Mouse (Mus musculus): ENCODE results near the gene Htra1. TPM values are rescaled to one million over a fixed set of nuclear protein-coding genes. Genes with fewer than 3 reads are reported as not detected.

Gene Htra1
- polyA plus RNA-seq, 1 experiment: 11.5 TPM

DNA sequence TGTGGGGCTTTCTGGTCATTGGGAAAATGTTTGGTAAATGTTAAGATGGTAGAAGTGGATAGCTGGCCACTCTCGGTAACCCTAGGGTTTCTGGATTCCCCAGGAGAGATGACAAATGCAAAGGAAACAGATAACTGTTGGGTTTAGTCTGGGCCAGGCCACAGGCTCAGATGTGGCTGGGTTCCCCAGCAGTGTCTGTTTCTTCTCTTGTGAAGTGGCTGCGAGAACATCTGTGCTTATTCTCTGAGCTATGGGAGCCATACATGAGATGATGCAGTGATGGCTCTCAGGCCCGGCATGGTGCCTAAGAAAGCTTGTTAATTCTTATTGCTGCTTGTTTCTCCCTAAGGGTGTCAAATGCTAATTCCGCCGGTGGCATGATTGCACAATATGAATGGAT lies 68.2 kb downstream of the Htra1 start:
- WGBS: 80% methylated on average over 5 of the region's 5 CpGs
- no peaks in the 10 kb centered on the region; the same call in 1 of the 2 replicates for H3K4me1 ChIP-seq (ENCODE audit: control insufficient read depth, insufficient read depth, low read length)
- no peak overlapping the region for H3K4me3 ChIP-seq (replicated peaks; ENCODE audit: control insufficient read depth, low read depth, low read length)
- no peak overlapping the region for H3K27ac ChIP-seq (ENCODE audit: control insufficient read depth, insufficient read depth, low read depth, low read length, poor library complexity)
- TF ChIP-seq CTCF (IDR thresholded peaks at IDR 0.05; ENCODE audit: control insufficient read depth, insufficient read depth, low read length) (no peak), POLR2A (IDR thresholded peaks at IDR 0.05; ENCODE audit: borderline replicate concordance, control insufficient read depth, low read depth, low read length) (no peak)

- Histone ChIP-seq H3K27ac (ENCODE audit: control insufficient read depth, insufficient read depth, low read depth, low read length, poor library complexity) (no peak overlapping the region), H3K4me3 (replicated peaks; ENCODE audit: control insufficient read depth, low read depth, low read length) (no peak overlapping the region), H3K4me1 (ENCODE audit: control insufficient read depth, insufficient read depth, low read length) (no peaks in the 10 kb centered on the region; the same call in 1 of the 2 replicates)
- TF ChIP-seq CTCF (IDR thresholded peaks at IDR 0.05; ENCODE audit: control insufficient read depth, insufficient read depth, low read length): no peak
- TF ChIP-seq POLR2A (IDR thresholded peaks at IDR 0.05; ENCODE audit: borderline replicate concordance, control insufficient read depth, low read depth, low read length): no peak
- WGBS: 94% methylated on average over 2 of the region's 2 CpGs
Measured at GRCm38 (mm10) chr7:131007221-131007620, 71.3 kb downstream of the Htra1 start.

- TF ChIP-seq POLR2A (IDR thresholded peaks at IDR 0.05; ENCODE audit: borderline replicate concordance, control insufficient read depth, low read depth, low read length): no peak
- TF ChIP-seq CTCF (IDR thresholded peaks at IDR 0.05; ENCODE audit: control insufficient read depth, insufficient read depth, low read length): no peak
- 73% methylated on average over 5 of the region's 5 CpGs for WGBS
- Histone ChIP-seq H3K4me3 (replicated peaks; ENCODE audit: control insufficient read depth, low read depth, low read length) (no peak overlapping the region), H3K27ac (ENCODE audit: control insufficient read depth, insufficient read depth, low read depth, low read length, poor library complexity) (no peak overlapping the region), H3K4me1 (ENCODE audit: control insufficient read depth, insufficient read depth, low read length) (no peaks in the 10 kb centered on the region; the same call in 1 of the 2 replicates)
Measured at GRCm38 (mm10) chr7:131009178-131009577, 73.3 kb downstream of the Htra1 start.

DNA sequence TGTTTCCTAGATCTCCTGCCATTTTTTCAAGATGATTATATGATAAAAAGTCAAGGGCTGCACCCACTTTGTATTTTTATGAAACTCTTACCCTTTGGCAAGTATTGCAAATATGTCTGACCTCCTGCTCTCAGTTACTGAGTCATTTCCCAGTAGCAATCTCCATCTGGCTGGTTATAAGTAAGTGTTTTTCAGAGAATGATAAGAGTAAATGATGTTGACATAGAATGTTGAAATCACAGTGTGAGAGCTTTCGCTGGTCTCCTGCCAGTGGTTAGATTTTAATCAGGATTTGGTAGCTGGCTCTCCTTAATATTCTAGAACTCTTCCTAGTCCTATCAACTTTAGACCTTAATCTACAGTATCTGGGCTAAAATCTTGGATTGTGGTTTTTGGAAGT lies 76.0 kb downstream of the Htra1 start:
- WGBS: 51% methylated on average over 1 of the region's 1 CpGs
- Histone ChIP-seq H3K27ac (ENCODE audit: control insufficient read depth, insufficient read depth, low read depth, low read length, poor library complexity) (no peak overlapping the region), H3K4me3 (replicated peaks; ENCODE audit: control insufficient read depth, low read depth, low read length) (no peak overlapping the region), H3K4me1 (ENCODE audit: control insufficient read depth, insufficient read depth, low read length) (no peaks in the 10 kb centered on the region; the same call in 1 of the 2 replicates)
- TF ChIP-seq POLR2A (IDR thresholded peaks at IDR 0.05; ENCODE audit: borderline replicate concordance, control insufficient read depth, low read depth, low read length) (no peak), CTCF (IDR thresholded peaks at IDR 0.05; ENCODE audit: control insufficient read depth, insufficient read depth, low read length) (no peak)

- TF ChIP-seq CTCF (IDR thresholded peaks at IDR 0.05; ENCODE audit: control insufficient read depth, insufficient read depth, low read length): no peak
- H3K27ac ChIP-seq (ENCODE audit: control insufficient read depth, insufficient read depth, low read depth, low read length, poor library complexity): no peak overlapping the region
- H3K4me1 ChIP-seq (ENCODE audit: control insufficient read depth, insufficient read depth, low read length): no peaks in the 10 kb centered on the region
- 70% methylated on average over 2 of the region's 2 CpGs for WGBS
- no peak overlapping the region for H3K4me3 ChIP-seq (replicated peaks; ENCODE audit: control insufficient read depth, low read depth, low read length)
Measured at GRCm38 (mm10) chr7:131019181-131019580, 83.3 kb downstream of the Htra1 start.

GRCm38 (mm10) chr7:131024807-131025206 lies 88.9 kb downstream of the Htra1 start:
- no peaks in the 10 kb centered on the region for H3K4me1 ChIP-seq (ENCODE audit: control insufficient read depth, insufficient read depth, low read length)
- TF ChIP-seq CTCF (IDR thresholded peaks at IDR 0.05; ENCODE audit: control insufficient read depth, insufficient read depth, low read length): no peak
- TF ChIP-seq POLR2A (IDR thresholded peaks at IDR 0.05; ENCODE audit: borderline replicate concordance, control insufficient read depth, low read depth, low read length): no peak
- no peak overlapping the region for H3K4me3 ChIP-seq (replicated peaks; ENCODE audit: control insufficient read depth, low read depth, low read length)
- WGBS: 4% methylated on average over 1 of the region's 1 CpGs
- no peak overlapping the region for H3K27ac ChIP-seq (ENCODE audit: control insufficient read depth, insufficient read depth, low read depth, low read length, poor library complexity)

- H3K4me1 ChIP-seq (ENCODE audit: control insufficient read depth, insufficient read depth, low read length): no peaks in the 10 kb centered on the region
- no peak for TF ChIP-seq POLR2A (IDR thresholded peaks at IDR 0.05; ENCODE audit: borderline replicate concordance, control insufficient read depth, low read depth, low read length)
- TF ChIP-seq CTCF (IDR thresholded peaks at IDR 0.05; ENCODE audit: control insufficient read depth, insufficient read depth, low read length): no peak
- WGBS: 65% methylated on average over 1 of the region's 1 CpGs
- H3K27ac ChIP-seq (ENCODE audit: control insufficient read depth, insufficient read depth, low read depth, low read length, poor library complexity): no peak overlapping the region
- no peak overlapping the region for H3K4me3 ChIP-seq (replicated peaks; ENCODE audit: control insufficient read depth, low read depth, low read length)
Measured at GRCm38 (mm10) chr7:131027557-131027956, 91.6 kb downstream of the Htra1 start.

- Histone ChIP-seq H3K4me3 (replicated peaks; ENCODE audit: control insufficient read depth, low read depth, low read length) (no peak within 1 kb of the TSS), H3K27ac (ENCODE audit: control insufficient read depth, insufficient read depth, low read depth, low read length, poor library complexity) (no peak within 1 kb of the TSS), H3K4me1 (ENCODE audit: control insufficient read depth, insufficient read depth, low read length) (no peaks in the 10 kb centered on the region)
- 54% methylated on average over 5 of the region's 5 CpGs for WGBS
- TF ChIP-seq POLR2A (IDR thresholded peaks at IDR 0.05; ENCODE audit: borderline replicate concordance, control insufficient read depth, low read depth, low read length): no peak
- no peak for TF ChIP-seq CTCF (IDR thresholded peaks at IDR 0.05; ENCODE audit: control insufficient read depth, insufficient read depth, low read length)
Measured at GRCm38 (mm10) chr7:131031755-131032154, 95.8 kb downstream of the Htra1 start, which contains the start of gene Dmbt1. Gene Dmbt1 (plus strand): TSS chr7:131032053.

Other genes with a start within 250 kb of the Htra1 start
- 1.4 TPM in 1 of 2 replicates, not detected in the other for gene Btbd16, start 162.0 kb upstream of the Htra1 start, polyA plus RNA-seq (2011; ENCODE audit: insufficient read depth, insufficient read length, low replicate concordance, missing spikeins)
- gene Plekha1, start 70.4 kb upstream of the Htra1 start, polyA plus RNA-seq (2011; ENCODE audit: insufficient read depth, insufficient read length, low replicate concordance, missing spikeins): 3.5 and 13.4 TPM in 2 replicates
- not detected in 2 replicates for gene Dmbt1, start 95.9 kb downstream of the Htra1 start, polyA plus RNA-seq (2011; ENCODE audit: insufficient read depth, insufficient read length, low replicate concordance, missing spikeins)
- not detected in 2 replicates for gene 4933402N03Rik, start 210.2 kb downstream of the Htra1 start, polyA plus RNA-seq (2011; ENCODE audit: insufficient read depth, insufficient read length, low replicate concordance, missing spikeins)
- not detected in 2 replicates for gene 5430419D17Rik, start 238.3 kb downstream of the Htra1 start, polyA plus RNA-seq (2011; ENCODE audit: insufficient read depth, insufficient read length, low replicate concordance, missing spikeins)

Measured in bone marrow, adult 2 months (tissue).